ENCODE assay signal across 9 mouse cellular contexts in genomic region chr14:78900770-78901169, GRCm38 (mm10). TPM values are rescaled to one million over a fixed set of nuclear protein-coding genes. Genes with fewer than 3 reads are reported as not detected.
DNase-seq lines count a peak whose midpoint lies in the region; ATAC-seq and TF ChIP-seq lines count a peak whose summit lies in the region.
"Had no signal": no experiment of that assay in that cellular context is flagged by ENCODE, and none has a peak within 500 bp of the region (broad histone marks: within the 10 kb centered on the region; RNA-seq: fewer than 3 reads in every experiment).

No protein-coding gene starts in this region.

- ATAC-seq in embryonic facial prominence, embryonic 12.5 days (ENCODE audit: insufficient number of reproducible peaks, insufficient read depth, low FRiP score, low TSS enrichment) = 0 out of 2 replicates have a peak, but pooled peaks have one; percentile 10
- ATAC-seq in heart, postnatal 0 days (ENCODE audit: insufficient read depth, low read depth) = peak; percentile 92
- peak; percentile 78 for ATAC-seq in lung, postnatal 0 days

- no peak overlapping the region for H3K4me3 ChIP-seq in embryonic facial prominence, embryonic 12.5 days
- no peak overlapping the region for H3K4me3 ChIP-seq in embryonic facial prominence, embryonic 10.5 days
- no peak overlapping the region for H3K4me3 ChIP-seq in heart, postnatal 0 days (ENCODE audit: low read depth, low read length)
- H3K4me3 ChIP-seq in lung, postnatal 0 days (ENCODE audit: low read depth, low read length) = no peak overlapping the region
- H3K4me3 ChIP-seq: erythroblast, embryonic 14.5 days had no signal

- no peaks in the 10 kb centered on the region for H3K9me3 ChIP-seq in embryonic facial prominence, embryonic 12.5 days
- no peaks in the 10 kb centered on the region for H3K9me3 ChIP-seq in embryonic facial prominence, embryonic 10.5 days
- no peaks in the 10 kb centered on the region for H3K9me3 ChIP-seq in heart, postnatal 0 days (replicated peaks; ENCODE audit: control insufficient read depth, low read length)
- H3K9me3 ChIP-seq in lung, postnatal 0 days (ENCODE audit: low read length) = no peaks in the 10 kb centered on the region

- no peak for TF ChIP-seq EP300 in heart, postnatal 0 days (IDR thresholded peaks at IDR 0.05; ENCODE audit: low read depth)
- TF ChIP-seq EP300 in lung, postnatal 0 days (IDR thresholded peaks at IDR 0.05) = no peak

- H3K36me3 ChIP-seq in embryonic facial prominence, embryonic 12.5 days = no peaks in the 10 kb centered on the region
- H3K36me3 ChIP-seq in embryonic facial prominence, embryonic 10.5 days (replicated peaks) = no peaks in the 10 kb centered on the region
- H3K36me3 ChIP-seq in heart, postnatal 0 days (replicated peaks; ENCODE audit: control insufficient read depth, insufficient read depth, low read length) = no peaks in the 10 kb centered on the region
- no peaks in the 10 kb centered on the region for H3K36me3 ChIP-seq in lung, postnatal 0 days (ENCODE audit: insufficient read depth, low read length)

- no peaks in the 10 kb centered on the region for H3K27me3 ChIP-seq in embryonic facial prominence, embryonic 12.5 days
- H3K27me3 ChIP-seq in embryonic facial prominence, embryonic 10.5 days (replicated peaks; ENCODE audit: low read depth, poor library complexity, severe bottlenecking) = no peaks in the 10 kb centered on the region
- H3K27me3 ChIP-seq in heart, postnatal 0 days (ENCODE audit: control insufficient read depth, insufficient read depth, low read length) = no peaks in the 10 kb centered on the region
- no peaks in the 10 kb centered on the region for H3K27me3 ChIP-seq in lung, postnatal 0 days (replicated peaks; ENCODE audit: insufficient read depth, low read length)

- DNase-seq in embryonic facial prominence, embryonic 10.5 days (ENCODE audit: low spot score) = no peak
- peak; percentile 11 for DNase-seq in ovary, postnatal 14 days (ENCODE audit: low spot score)
- no peak for DNase-seq in ovary, postnatal 36 days (ENCODE audit: low spot score)
- DNase-seq in heart, postnatal 0 days (ENCODE audit: low spot score) = peak; percentile 89
- DNase-seq in lung, postnatal 0 days (ENCODE audit: low spot score) = peak; percentile 64
- DNase-seq in B cell, adult 2 months = no peak
- DNase-seq in c-Kit-positive CD71-positive TER-119-positive erythroid progenitor cells, embryonic 14.5 days (ENCODE audit: low spot score) = no peak

- no peak overlapping the region for H3K9ac ChIP-seq in embryonic facial prominence, embryonic 12.5 days
- no peak overlapping the region for H3K9ac ChIP-seq in heart, postnatal 0 days (replicated peaks; ENCODE audit: low read depth, low read length)
- H3K9ac ChIP-seq in lung, postnatal 0 days (replicated peaks; ENCODE audit: low read depth) = no peak overlapping the region

- 21% methylated on average over 2 of the region's 2 CpGs for WGBS in embryonic facial prominence, embryonic 12.5 days
- WGBS in embryonic facial prominence, embryonic 10.5 days = 62% methylated on average over 2 of the region's 2 CpGs
- WGBS in heart, postnatal 0 days = 0% methylated on average over 2 of the region's 2 CpGs
- WGBS in lung, postnatal 0 days = 9% methylated on average over 2 of the region's 2 CpGs

- no peak overlapping the region for H3K4me2 ChIP-seq in embryonic facial prominence, embryonic 12.5 days (replicated peaks)
- peak overlapping the region; percentile 43 for H3K4me2 ChIP-seq in heart, postnatal 0 days (ENCODE audit: low read depth, low read length)
- H3K4me2 ChIP-seq in lung, postnatal 0 days (replicated peaks; ENCODE audit: low read depth, low read length) = no peak overlapping the region

- peaks cover 4% of the 10 kb centered on the region; the same call in 1 of the 2 replicates for H3K4me1 ChIP-seq in embryonic facial prominence, embryonic 12.5 days
- H3K4me1 ChIP-seq in embryonic facial prominence, embryonic 10.5 days = no peaks in the 10 kb centered on the region
- peaks cover 25% of the 10 kb centered on the region for H3K4me1 ChIP-seq in heart, postnatal 0 days (ENCODE audit: control insufficient read depth, insufficient read depth)
- peaks cover 3% of the 10 kb centered on the region; the same call in 1 of the 2 replicates for H3K4me1 ChIP-seq in lung, postnatal 0 days (ENCODE audit: insufficient read depth, low read depth, low read length)

- H3K27ac ChIP-seq in embryonic facial prominence, embryonic 12.5 days = no peak overlapping the region
- no peak overlapping the region for H3K27ac ChIP-seq in embryonic facial prominence, embryonic 10.5 days (replicated peaks)
- peak overlapping the region; percentile 69 for H3K27ac ChIP-seq in heart, postnatal 0 days (ENCODE audit: low read depth)
- no peak overlapping the region for H3K27ac ChIP-seq in lung, postnatal 0 days (ENCODE audit: low read length)

- TF ChIP-seq CTCF in heart, postnatal 0 days (IDR thresholded peaks at IDR 0.05; ENCODE audit: low read depth) = no peak
- TF ChIP-seq CTCF in lung, postnatal 0 days (IDR thresholded peaks at IDR 0.05) = no peak

RNA-seq across cellular contexts. Expression of gene Vwa8, which starts 51.9 kb away (rescaled TPM):
- 10.3 and 10.6 TPM in 2 replicates for polyA plus RNA-seq in embryonic facial prominence, embryonic 12.5 days (2016; fragmentation: Nextera tagmentation; extraction: Ambion mirVana)
- 7.1 and 7.4 TPM in 2 replicates for polyA plus RNA-seq in embryonic facial prominence, embryonic 10.5 days (2016; fragmentation: Nextera tagmentation; extraction: Ambion mirVana)
- 50.3 and 78.8 TPM in 2 replicates for total RNA-seq in heart, postnatal 0 days (2014; rRNA removed; ENCODE audit: low replicate concordance)
- polyA plus RNA-seq in heart, postnatal 0 days (2015; fragmentation: Nextera tagmentation; extraction: Ambion mirVana) = 34.7 and 36.2 TPM in 2 replicates
- polyA plus RNA-seq in lung, postnatal 0 days (2015; fragmentation: Nextera tagmentation; extraction: Ambion mirVana) = 8.8 and 9.1 TPM in 2 replicates

Comparison
In these comparisons a context has a peak if more than half of its experiments do, and no peak if none do; other contexts are left out.
1. DNase-seq: peak in ovary, postnatal 14 days (single experiment), heart, postnatal 0 days (single experiment) and lung, postnatal 0 days (single experiment); none in embryonic facial prominence, embryonic 10.5 days (single experiment), ovary, postnatal 36 days (single experiment), B cell, adult 2 months (0 of 2) and c-Kit-positive CD71-positive TER-119-positive erythroid progenitor cells, embryonic 14.5 days (single experiment).
2. ATAC-seq: peak in every context shown above with its lines; median percentile 92 in heart, postnatal 0 days; 78 in lung, postnatal 0 days; 10 in embryonic facial prominence, embryonic 12.5 days.